Mouse (Mus musculus): ENCODE results near the gene 4930579F01Rik.

4930579F01Rik gene

DNA sequence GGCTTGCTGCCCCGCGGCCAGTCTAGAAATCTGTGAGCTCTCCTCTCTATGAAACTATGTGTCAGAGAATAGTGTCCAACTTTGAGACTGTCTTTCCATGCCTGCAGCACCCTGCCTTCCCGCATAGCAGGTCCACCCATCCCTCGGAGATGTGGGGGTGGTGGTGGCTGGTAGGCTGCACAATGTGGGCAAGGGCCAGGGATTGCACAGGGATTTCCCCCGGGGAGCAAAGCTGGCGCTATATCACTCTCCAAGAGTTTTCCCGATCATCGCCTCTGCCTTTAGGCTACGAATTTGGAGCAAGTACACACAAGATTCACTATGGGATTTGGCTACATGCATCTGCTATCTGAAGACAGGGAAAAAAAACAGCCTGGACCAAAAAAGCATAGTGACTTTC lies 3.9 kb upstream of the 4930579F01Rik start:
- H3K27me3 ChIP-seq (ENCODE audit: control insufficient read depth, insufficient read depth, low read length, poor library complexity, severe bottlenecking), result no peaks in the 10 kb centered on the region
- no peaks in the 10 kb centered on the region for H3K36me3 ChIP-seq (ENCODE audit: control insufficient read depth, insufficient read depth, low read length, poor library complexity, severe bottlenecking)
- DNase-seq (ENCODE audit: low read depth, low spot score), result no peak

DNA sequence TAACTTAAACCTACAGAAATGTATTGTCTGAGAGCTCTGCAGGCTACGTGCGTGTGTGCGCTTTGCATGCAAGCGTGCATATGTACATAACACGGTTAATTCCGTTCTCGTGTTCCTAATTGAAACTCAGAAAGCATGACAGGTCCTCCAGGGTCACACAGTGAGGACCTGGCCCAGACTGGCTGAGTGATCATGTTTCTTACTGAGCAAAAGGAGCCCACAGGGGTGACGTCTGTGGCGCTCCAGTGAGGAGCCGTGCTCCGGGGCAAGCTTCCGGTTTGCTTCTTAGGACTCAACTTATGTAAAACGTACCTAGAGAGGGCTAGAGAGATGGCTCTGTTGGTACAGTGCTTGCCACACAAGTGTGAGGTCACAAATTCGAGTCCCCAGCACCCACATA lies 3.5 kb upstream of the 4930579F01Rik start:
- no peak for DNase-seq (ENCODE audit: low read depth, low spot score)
- H3K27me3 ChIP-seq (ENCODE audit: control insufficient read depth, insufficient read depth, low read length, poor library complexity, severe bottlenecking), result no peaks in the 10 kb centered on the region
- no peaks in the 10 kb centered on the region for H3K36me3 ChIP-seq (ENCODE audit: control insufficient read depth, insufficient read depth, low read length, poor library complexity, severe bottlenecking)

DNA sequence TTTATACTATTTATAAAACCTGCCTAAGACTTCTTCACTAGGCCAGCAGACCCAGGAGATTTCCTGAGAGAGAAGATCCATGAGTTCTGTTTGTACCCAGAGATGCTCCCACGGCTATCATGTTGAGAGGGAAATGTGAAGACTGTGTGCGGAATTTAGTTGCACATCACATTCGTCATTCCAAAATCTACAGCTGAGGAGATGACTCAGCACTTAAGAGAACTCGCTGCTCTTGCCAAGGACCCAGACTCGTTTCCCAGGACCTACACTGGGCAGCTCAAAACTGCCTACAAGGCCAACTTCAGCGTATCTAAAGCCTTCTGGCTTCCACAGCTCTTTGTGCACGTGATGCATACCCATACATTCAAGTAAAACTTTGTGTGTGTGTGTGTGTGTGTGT lies 1.4 kb downstream of the 4930579F01Rik start:
- no peak for DNase-seq (ENCODE audit: low read depth, low spot score)
- H3K27me3 ChIP-seq (ENCODE audit: control insufficient read depth, insufficient read depth, low read length, poor library complexity, severe bottlenecking), result no peaks in the 10 kb centered on the region

DNA sequence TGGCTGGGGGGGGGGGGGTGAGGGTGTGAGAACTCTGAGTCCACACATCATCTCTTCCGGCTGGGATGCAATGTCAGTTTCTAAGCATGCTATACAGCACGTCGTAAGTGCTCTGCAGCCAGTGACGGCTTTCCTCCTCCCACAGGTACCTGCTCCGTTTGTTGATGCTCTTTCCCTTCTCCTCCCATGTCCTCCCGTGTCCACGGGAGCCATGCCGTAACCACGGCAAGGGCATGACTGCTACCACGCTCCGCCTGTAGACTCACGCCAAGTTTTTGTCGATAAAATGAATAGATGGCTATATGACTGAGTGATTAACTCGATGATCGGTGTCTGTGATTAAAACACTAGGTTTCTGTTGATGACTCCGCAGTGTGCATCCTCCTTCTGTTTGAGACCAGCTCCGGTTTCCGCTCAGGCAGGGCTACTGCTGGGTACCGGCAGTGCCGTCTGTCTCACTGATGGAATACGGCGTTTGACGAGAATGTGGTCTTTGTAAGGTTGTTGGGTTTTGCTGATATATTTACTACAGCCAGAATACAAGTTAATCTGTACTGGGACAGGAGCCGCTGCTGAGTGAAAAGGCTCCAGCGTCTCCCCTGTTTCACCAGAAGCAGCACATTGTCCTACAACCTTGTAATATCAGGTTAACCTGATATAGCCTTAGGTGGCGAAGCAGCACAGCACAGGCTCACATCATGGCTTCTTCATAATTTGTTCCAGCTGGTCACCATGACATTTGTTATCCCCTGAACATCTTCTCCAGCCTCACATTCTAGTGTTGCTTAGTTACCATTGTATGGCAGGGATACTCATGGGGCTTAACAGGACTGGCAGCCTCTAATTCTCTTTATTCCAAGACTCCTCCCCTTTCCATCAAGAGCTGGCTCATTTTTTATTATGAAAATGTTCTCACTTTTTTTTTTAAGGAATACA lies 7.4 kb downstream of the 4930579F01Rik start:
- Histone ChIP-seq H3K27me3 (ENCODE audit: control insufficient read depth, insufficient read depth, low read length, poor library complexity, severe bottlenecking) (no peaks in the 10 kb centered on the region), H3K36me3 (ENCODE audit: control insufficient read depth, insufficient read depth, low read length, poor library complexity, severe bottlenecking) (no peaks in the 10 kb centered on the region)
- DNase-seq (ENCODE audit: low read depth, low spot score), result no peak

More for the DNA sequence above, 1.4 kb downstream of the 4930579F01Rik start:
- H3K36me3 ChIP-seq (ENCODE audit: control insufficient read depth, insufficient read depth, low read length, poor library complexity, severe bottlenecking), result no peaks in the 10 kb centered on the region

DNA sequence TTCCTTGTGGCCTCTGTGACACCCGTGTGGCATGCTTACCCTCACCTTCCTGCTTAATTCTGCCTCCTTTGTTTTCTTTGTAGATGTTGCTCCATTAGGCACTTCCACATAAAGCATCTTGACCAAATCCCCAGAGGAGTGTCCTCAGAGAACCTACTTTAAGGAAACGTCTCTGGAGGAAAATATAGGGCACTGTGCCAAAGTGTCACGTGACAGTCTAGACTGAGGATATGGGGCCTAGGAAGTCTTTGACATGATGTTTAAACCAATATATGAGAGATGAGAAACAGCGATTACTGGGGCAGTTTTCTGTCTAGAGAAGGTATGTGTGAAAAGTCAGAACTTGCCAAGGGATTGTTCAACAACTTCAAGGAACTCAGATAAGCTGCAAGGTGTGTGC lies 8.3 kb downstream of the 4930579F01Rik start:
- no peaks in the 10 kb centered on the region for H3K36me3 ChIP-seq (ENCODE audit: control insufficient read depth, insufficient read depth, low read length, poor library complexity, severe bottlenecking)
- H3K27me3 ChIP-seq (ENCODE audit: control insufficient read depth, insufficient read depth, low read length, poor library complexity, severe bottlenecking), result no peaks in the 10 kb centered on the region
- no peak for DNase-seq (ENCODE audit: low read depth, low spot score)

DNA sequence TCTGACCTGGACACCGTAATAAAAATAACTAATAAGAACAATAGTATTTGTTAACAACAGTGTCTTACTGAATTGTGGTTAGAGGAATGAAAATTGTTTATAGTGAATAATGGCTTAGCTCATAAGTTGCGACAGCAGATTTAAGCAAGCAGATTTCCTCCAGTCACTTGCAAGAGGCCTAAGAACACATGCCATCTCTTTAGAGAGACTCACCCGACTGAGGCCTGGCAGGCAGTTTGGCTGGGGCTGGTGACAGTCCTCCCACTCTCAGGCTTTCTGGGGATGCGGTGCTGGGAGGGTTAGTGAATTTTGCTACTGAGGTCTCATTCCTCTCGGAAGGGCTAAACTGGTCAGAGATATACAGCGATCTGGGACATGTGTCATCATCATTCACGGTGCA lies 10.3 kb downstream of the 4930579F01Rik start:
- H3K36me3 ChIP-seq (ENCODE audit: control insufficient read depth, insufficient read depth, low read length, poor library complexity, severe bottlenecking), result no peaks in the 10 kb centered on the region
- no peak for DNase-seq (ENCODE audit: low read depth, low spot score)
- no peaks in the 10 kb centered on the region for H3K27me3 ChIP-seq (ENCODE audit: control insufficient read depth, insufficient read depth, low read length, poor library complexity, severe bottlenecking)

DNA sequence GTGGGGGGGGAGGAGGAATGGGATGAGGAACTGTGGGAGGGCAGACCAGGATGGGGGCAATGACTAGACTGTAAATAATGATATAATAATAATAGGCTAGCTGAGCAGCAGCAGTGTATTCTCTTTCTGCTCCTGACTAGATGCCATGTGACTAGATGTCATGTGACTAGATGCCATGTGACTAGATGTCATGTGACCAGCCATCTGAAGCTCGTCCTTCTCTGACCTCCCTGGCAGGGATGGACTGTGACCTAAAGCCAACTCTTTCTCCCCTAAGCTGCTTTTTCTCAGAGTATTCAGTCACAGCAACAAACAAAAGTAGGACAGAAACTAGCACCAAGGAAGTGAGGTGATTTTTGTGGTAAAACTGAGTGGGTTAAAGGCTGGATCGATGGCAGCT lies 11.6 kb downstream of the 4930579F01Rik start:
- Histone ChIP-seq H3K36me3 (ENCODE audit: control insufficient read depth, insufficient read depth, low read length, poor library complexity, severe bottlenecking) (no peaks in the 10 kb centered on the region), H3K27me3 (ENCODE audit: control insufficient read depth, insufficient read depth, low read length, poor library complexity, severe bottlenecking) (no peaks in the 10 kb centered on the region)
- no peak for DNase-seq (ENCODE audit: low read depth, low spot score)

DNA sequence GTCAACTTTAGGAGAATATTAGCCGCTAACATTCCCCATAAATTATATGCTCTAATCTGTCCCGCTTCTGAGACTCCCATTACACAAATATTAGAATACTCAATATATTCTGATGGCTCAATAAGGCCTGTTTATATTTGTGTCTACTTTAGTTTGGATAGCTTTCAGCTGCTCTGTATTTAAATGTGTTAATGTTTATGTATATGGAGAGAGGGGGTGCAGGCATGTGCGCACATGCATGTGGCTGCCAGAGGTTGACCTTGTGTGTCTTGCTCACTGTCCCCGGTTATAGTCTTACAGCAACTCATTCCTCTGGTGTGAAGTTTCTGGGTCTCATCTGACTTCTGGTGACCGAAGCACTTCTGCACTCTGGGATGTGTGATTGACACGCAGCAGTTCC lies 18.1 kb downstream of the 4930579F01Rik start:
- no peaks in the 10 kb centered on the region for H3K36me3 ChIP-seq (ENCODE audit: control insufficient read depth, insufficient read depth, low read length, poor library complexity, severe bottlenecking)
- DNase-seq (ENCODE audit: low read depth, low spot score), result no peak
- no peaks in the 10 kb centered on the region for H3K27me3 ChIP-seq (ENCODE audit: control insufficient read depth, insufficient read depth, low read length, poor library complexity, severe bottlenecking)

DNA sequence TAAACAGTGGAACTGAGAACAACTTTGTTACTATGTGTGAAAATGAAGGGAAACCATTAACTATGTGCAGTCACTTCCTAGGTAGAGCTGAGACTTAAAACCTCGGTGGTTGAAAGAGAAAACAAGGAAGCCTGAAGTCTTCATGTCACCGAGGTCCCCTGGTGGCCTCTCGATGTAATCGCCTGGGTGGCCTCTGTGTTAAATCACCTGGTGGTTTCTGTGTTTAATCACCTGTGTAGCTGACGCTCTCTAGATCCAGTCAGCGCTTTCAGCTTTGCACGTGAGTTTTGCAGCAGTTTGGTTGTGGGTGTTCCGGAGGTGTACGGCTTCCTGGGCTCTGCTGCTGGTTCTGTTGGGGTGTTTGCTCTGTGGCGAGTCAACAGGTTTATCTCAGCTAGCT lies 20.3 kb downstream of the 4930579F01Rik start:
- Histone ChIP-seq H3K27me3 (ENCODE audit: control insufficient read depth, insufficient read depth, low read length, poor library complexity, severe bottlenecking) (no peaks in the 10 kb centered on the region), H3K36me3 (ENCODE audit: control insufficient read depth, insufficient read depth, low read length, poor library complexity, severe bottlenecking) (no peaks in the 10 kb centered on the region)
- peak; percentile 8 for DNase-seq (ENCODE audit: low read depth, low spot score)

DNA sequence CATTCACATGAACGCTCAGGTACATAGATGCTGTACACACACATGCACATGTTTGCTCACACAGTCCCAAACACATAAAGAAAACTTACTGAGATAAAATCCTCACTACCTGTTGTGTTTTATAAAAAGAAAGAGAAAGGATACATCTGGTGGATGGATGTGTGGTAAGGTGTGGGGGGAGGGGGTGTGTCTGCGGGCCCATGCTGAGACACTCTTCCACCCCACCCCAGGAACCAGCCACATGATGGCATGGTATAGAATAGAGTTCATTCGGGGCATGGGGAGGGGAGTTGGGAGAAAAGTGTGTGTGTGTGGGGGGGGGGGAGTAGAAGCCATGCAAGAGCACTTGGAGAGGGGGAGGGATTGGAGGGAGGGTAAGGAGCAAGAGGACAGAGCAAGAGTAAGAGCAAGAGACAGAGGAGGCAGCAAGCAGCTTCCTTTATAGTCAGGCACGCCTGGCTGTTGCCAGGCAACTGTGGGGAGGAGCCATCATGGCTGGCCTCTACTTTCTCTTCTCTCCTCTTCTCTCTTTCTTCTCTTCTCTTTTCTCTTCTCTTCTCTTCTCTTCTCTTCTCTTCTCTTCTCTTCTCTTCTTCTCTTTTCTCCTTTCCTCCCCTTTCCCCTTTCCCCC lies 31.0 kb downstream of the 4930579F01Rik start:
- H3K27me3 ChIP-seq (ENCODE audit: control insufficient read depth, insufficient read depth, low read length, poor library complexity, severe bottlenecking), result no peaks in the 10 kb centered on the region
- DNase-seq (ENCODE audit: low read depth, low spot score), result no peak
- no peaks in the 10 kb centered on the region for H3K36me3 ChIP-seq (ENCODE audit: control insufficient read depth, insufficient read depth, low read length, poor library complexity, severe bottlenecking)

DNA sequence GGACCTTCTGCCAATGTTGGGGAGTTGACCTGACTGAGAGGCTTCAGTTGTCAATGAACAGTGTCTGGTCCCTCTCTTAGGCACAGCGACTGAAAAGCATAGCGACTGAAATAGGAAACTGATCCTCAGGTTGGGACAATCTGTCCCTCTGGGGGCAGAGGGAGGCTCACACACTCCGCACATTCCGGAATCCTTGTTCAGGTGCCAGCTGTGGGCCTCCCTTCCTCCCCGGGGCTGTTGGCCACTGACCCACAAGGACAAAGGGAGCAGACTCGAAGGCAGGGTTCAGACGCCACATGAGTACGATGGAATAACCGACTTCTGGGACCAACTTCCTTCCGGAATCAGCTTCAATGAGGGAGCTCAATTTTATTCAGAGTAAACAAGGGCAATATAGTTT lies 32.0 kb downstream of the 4930579F01Rik start:
- no peak for DNase-seq (ENCODE audit: low read depth, low spot score)
- Histone ChIP-seq H3K27me3 (ENCODE audit: control insufficient read depth, insufficient read depth, low read length, poor library complexity, severe bottlenecking) (no peaks in the 10 kb centered on the region), H3K36me3 (ENCODE audit: control insufficient read depth, insufficient read depth, low read length, poor library complexity, severe bottlenecking) (no peaks in the 10 kb centered on the region)

DNA sequence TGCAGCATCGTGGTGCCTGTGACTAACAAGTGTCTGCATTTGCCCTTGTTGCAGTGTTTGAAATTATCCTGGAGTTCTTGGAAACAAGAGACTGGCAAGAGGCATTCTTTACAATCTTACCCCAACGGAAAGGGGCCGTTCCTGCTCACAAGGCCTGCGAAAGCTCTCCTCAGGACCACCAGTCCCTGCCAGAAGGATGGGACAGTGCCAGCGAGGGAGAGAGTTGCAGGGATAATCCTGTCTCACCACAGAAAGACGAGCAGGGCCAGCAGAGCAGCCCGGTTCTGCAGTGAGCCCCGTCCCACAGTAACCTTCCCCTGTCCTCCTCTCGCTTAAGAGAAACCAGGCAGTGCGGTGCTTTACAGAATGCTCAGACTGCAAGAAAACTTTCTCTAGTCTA lies 37.0 kb downstream of the 4930579F01Rik start:
- no peaks in the 10 kb centered on the region for H3K27me3 ChIP-seq (ENCODE audit: control insufficient read depth, insufficient read depth, low read length, poor library complexity, severe bottlenecking)
- DNase-seq (ENCODE audit: low read depth, low spot score), result no peak

DNA sequence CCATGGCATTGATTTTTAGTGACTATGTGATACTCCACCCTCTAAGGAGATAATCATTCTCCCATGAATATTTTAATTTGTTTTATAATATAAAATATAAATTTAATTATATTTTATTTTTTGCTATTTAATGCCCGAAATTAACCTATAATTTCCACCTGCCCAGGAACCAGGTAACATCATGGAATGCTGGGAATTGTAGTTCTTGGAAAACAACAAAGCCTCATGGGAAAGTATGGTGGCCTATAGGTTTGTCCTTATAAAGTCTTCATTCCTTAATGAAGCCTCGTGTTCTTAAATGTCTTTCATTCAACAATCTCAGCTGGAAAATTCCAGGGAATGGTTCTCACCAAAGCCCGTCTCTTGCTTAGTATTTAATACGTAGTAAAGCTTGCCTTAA lies 38.6 kb downstream of the 4930579F01Rik start:
- DNase-seq (ENCODE audit: low read depth, low spot score), result no peak
- Histone ChIP-seq H3K36me3 (ENCODE audit: control insufficient read depth, insufficient read depth, low read length, poor library complexity, severe bottlenecking) (peaks cover 2% of the 10 kb centered on the region; the same call in 1 of the 2 replicates), H3K27me3 (ENCODE audit: control insufficient read depth, insufficient read depth, low read length, poor library complexity, severe bottlenecking) (no peaks in the 10 kb centered on the region)

More for the DNA sequence above, 37.0 kb downstream of the 4930579F01Rik start:
- H3K36me3 ChIP-seq (ENCODE audit: control insufficient read depth, insufficient read depth, low read length, poor library complexity, severe bottlenecking), result no peaks in the 10 kb centered on the region; the same call in 1 of the 2 replicates

DNA sequence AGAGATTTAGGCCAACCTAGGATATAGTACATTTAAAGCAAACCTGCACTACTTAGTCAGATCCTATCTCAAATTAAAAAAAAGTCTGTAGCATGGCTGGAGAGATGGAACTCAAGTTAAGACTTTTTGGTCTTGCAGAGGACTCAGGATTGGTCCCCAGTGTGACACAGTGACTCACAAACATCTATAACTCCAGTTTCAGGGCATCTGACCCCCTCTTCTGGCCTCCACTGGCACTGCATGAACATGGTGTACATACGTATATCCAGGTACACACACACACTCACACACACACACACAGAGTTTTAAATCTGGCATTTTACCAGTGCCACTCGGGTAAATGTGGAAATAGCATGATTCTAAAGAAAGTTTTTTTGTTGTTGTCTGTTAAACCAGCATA lies 44.8 kb downstream of the 4930579F01Rik start:
- Histone ChIP-seq H3K36me3 (ENCODE audit: control insufficient read depth, insufficient read depth, low read length, poor library complexity, severe bottlenecking) (0 out of 2 replicates have a peak, but pooled peaks cover 2% of the 10 kb centered on the region), H3K27me3 (ENCODE audit: control insufficient read depth, insufficient read depth, low read length, poor library complexity, severe bottlenecking) (no peaks in the 10 kb centered on the region)
- no peak for DNase-seq (ENCODE audit: low read depth, low spot score)

DNA sequence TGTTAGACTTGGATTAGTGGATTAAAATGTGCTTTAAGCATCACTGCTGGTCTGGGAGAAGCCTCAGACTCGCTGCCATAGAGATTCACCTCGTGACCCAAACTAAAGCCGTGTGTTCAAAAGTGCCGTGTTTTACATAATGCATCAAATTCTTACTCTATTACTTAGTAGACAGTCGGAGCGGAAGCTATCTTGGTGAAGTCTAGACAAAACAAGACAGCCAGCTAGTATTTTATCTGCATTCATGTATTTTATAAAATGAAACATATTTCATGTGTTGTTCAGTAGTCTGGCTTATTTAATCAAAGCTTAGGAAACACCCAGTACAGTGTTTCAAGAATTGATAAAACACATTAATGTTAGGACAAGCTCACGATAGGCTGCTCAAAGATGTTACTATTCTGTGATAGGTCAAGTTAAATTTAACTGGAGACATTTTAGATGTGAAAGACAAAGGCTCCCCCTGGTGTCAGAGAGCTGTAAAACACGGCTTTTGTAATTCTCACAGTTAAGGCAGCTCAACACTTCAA lies 48.9 kb downstream of the 4930579F01Rik start, which contains the start of gene Mttp:
TSS of gene Mttp (minus strand) at position 327 of the 530 bp plus-strand sequence.
- no peaks in the 10 kb centered on the region for H3K36me3 ChIP-seq (ENCODE audit: control insufficient read depth, insufficient read depth, low read length, poor library complexity, severe bottlenecking)
- DNase-seq (ENCODE audit: low read depth, low spot score), result peak; percentile 90
- H3K27me3 ChIP-seq (ENCODE audit: control insufficient read depth, insufficient read depth, low read length, poor library complexity, severe bottlenecking), result no peaks in the 10 kb centered on the region

Measured in splenic B cell, adult 2 months (primary cell).